Mouse (Mus musculus): ENCODE measurements around the gene Fam76a. TPM values are rescaled to one million over a fixed set of nuclear protein-coding genes. Genes with fewer than 3 reads are reported as not detected.

Gene Fam76a
- polyA plus RNA-seq, 1 experiment from 2014 or later: 44.8 TPM

- H3K4me2 ChIP-seq (ENCODE audit: low read length): no peak overlapping the region
- H3K27ac ChIP-seq: no peak overlapping the region
- ATAC-seq (replicated peaks; ENCODE audit: low FRiP score, low read depth): no peak
- no peak for DNase-seq (ENCODE audit: low spot score)
- H3K27me3 ChIP-seq (ENCODE audit: insufficient read depth, low read length): no peaks in the 10 kb centered on the region
- no peak for TF ChIP-seq CTCF (IDR thresholded peaks at IDR 0.05; ENCODE audit: low read depth)
- H3K4me3 ChIP-seq (replicated peaks; ENCODE audit: low read depth, low read length): no peak overlapping the region
- H3K4me1 ChIP-seq (replicated peaks; ENCODE audit: insufficient read depth, low read length): no peaks in the 10 kb centered on the region
- H3K36me3 ChIP-seq (ENCODE audit: insufficient read depth, low read length): peaks cover 55% of the 10 kb centered on the region
- no peak overlapping the region for H3K9ac ChIP-seq (ENCODE audit: low read depth, low read length)
- WGBS: 79% methylated on average over 1 of the region's 1 CpGs
- no peaks in the 10 kb centered on the region for H3K9me3 ChIP-seq (replicated peaks; ENCODE audit: low read length)
Measured at GRCm38 (mm10) chr4:132860880-132861279, 61.5 kb downstream of the Fam76a start.

Other genes starting within 250 kb of the Fam76a start
- gene Xkr8, start 190.0 kb downstream of the Fam76a start, polyA plus RNA-seq (2015; fragmentation: Nextera tagmentation; extraction: Ambion mirVana): 4.2 and 4.4 TPM in 2 replicates
- gene Smpdl3b, start 165.3 kb downstream of the Fam76a start, polyA plus RNA-seq (2015; fragmentation: Nextera tagmentation; extraction: Ambion mirVana): 9.0 and 9.5 TPM in 2 replicates
- gene Rpa2, start 154.2 kb downstream of the Fam76a start, polyA plus RNA-seq (2015; fragmentation: Nextera tagmentation; extraction: Ambion mirVana): 60.0 and 65.7 TPM in 2 replicates
- gene Themis2, start 126.2 kb downstream of the Fam76a start, polyA plus RNA-seq (2015; fragmentation: Nextera tagmentation; extraction: Ambion mirVana): 1.0 TPM in 2 replicates
- 37.5 and 37.8 TPM in 2 replicates for gene Ppp1r8, start 79.4 kb downstream of the Fam76a start, polyA plus RNA-seq (2015; fragmentation: Nextera tagmentation; extraction: Ambion mirVana)
- gene Stx12, start 38.0 kb downstream of the Fam76a start, polyA plus RNA-seq (2015; fragmentation: Nextera tagmentation; extraction: Ambion mirVana): 59.5 and 60.7 TPM in 2 replicates
- 0.47 and 0.51 TPM in 2 replicates for gene Fgr, start 51.5 kb upstream of the Fam76a start, polyA plus RNA-seq (2015; fragmentation: Nextera tagmentation; extraction: Ambion mirVana)
- gene Ahdc1, start 88.7 kb upstream of the Fam76a start, polyA plus RNA-seq (2015; fragmentation: Nextera tagmentation; extraction: Ambion mirVana): 6.4 and 6.7 TPM in 2 replicates
- 98.8 and 113 TPM in 2 replicates for gene Wasf2, start 207.9 kb upstream of the Fam76a start, polyA plus RNA-seq (2015; fragmentation: Nextera tagmentation; extraction: Ambion mirVana)